Mouse (Mus musculus): ENCODE results near the gene Pcbd1. TPM values are rescaled to one million over a fixed set of nuclear protein-coding genes. Genes with fewer than 3 reads are reported as not detected.

The Pcbd1 gene
- total RNA-seq (2021): 1 to 10 TPM in 1 of 2 experiments, under 1 TPM in 1; 0.78 to 1.4 TPM

GRCm38 (mm10) chr10:61089170-61090142, at the start of gene Pcbd1:
TSS of gene Pcbd1 (plus strand) at chr10:61089331.
- no peak for DNase-seq (ENCODE audit: low spot score)
- intact Hi-C loops (cut with DNase I): no loop called here

- DNase-seq (ENCODE audit: low spot score): no peak
- intact Hi-C loops (cut with DNase I): no loop called here
Observed at GRCm38 (mm10) chr10:61039657-61040056, 49.5 kb upstream of the Pcbd1 start.

- DNase-seq (ENCODE audit: low spot score): no peak
- intact Hi-C loops (cut with DNase I): no loop called here
Observed at GRCm38 (mm10) chr10:61045081-61045480, 44.0 kb upstream of the Pcbd1 start.

DNA sequence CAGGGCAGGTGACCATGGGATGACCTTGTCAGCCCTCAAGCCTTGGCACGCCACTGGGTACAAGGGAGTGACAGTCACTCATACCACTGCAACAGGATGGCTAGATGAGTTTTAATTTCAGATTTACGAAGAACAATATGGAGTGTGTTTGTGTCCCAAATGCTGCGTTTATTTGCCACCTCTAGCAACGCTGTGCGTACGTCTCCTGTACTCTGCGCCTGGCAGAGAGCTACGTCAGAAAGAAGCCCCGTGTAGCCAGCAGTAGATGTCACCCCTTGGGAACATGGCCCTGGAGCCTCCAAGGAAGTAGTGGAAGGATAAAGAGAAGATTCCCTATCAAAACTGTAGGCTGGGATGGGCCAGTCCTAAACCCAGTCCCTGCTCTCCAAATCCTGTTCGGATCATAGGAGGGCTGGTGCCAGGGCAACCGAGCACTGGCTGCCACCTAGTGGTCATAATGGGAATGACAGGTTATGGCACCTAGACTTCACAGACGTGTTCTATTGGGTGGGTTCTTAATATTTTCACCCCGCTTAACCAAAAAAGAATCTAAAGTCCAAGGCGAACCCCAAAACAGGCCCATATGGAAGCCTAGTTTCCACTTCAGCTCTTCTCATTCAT, 37.0 kb upstream of the Pcbd1 start:
- DNase-seq (ENCODE audit: low spot score): no peak
- intact Hi-C loops (cut with DNase I): loop anchor here (1.0 kb wide), 2 partner anchors 217 to 273 kb away; no protein-coding TSS in a partner anchor

DNA sequence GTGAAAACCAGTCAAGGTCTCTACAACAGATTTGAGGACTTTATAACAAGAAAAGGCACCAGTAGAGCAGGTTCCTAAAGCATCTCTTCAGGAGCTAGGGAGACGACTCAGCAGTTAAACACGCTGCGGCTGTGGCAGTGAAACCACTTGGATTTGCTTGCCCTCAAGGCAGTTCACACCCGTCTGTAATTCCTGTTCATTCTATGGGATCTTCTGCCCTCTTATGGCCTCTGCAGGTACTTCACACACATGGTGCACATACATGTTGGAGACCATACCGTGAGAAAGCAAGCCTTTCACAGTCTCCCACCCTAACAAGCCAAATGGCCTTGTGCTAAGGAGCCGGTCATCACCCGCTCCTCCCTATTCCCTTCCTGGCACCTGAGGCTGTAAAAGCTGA, 32.5 kb upstream of the Pcbd1 start:
- intact Hi-C loops (cut with DNase I): no loop called here

DNA sequence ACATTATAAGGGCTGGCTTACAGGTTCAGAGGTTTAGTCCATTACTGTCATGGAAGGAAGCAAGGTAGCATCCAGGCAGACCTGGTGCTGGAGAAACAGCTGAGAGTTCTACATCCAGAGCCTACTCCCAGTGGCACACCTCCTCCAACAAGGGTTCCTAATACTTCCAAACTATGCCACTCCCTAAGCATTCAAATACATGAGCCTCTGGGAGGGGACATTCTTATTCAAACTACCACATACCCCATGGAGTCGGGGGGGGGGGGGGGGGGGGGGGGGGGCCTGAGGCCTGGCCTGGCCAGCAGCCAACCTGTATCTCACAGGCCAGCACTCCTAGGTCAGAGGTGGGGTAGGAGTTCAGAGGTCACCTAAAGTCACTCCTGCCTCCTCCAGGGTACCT, 30.0 kb upstream of the Pcbd1 start:
- DNase-seq (ENCODE audit: low spot score): no peak
- intact Hi-C loops (cut with DNase I): no loop called here

More for the DNA sequence above, 32.5 kb upstream of the Pcbd1 start:
- no peak for DNase-seq (ENCODE audit: low spot score)

- no peak for DNase-seq (ENCODE audit: low spot score)
- intact Hi-C loops (cut with DNase I): no loop called here
Observed at GRCm38 (mm10) chr10:61059543-61060110, 29.5 kb upstream of the Pcbd1 start.

- intact Hi-C loops (cut with DNase I): no loop called here
- DNase-seq (ENCODE audit: low spot score): no peak
Observed at GRCm38 (mm10) chr10:61063271-61063864, 25.8 kb upstream of the Pcbd1 start.

GRCm38 (mm10) chr10:61064635-61065034, 24.5 kb upstream of the Pcbd1 start:
- DNase-seq (ENCODE audit: low spot score): no peak
- intact Hi-C loops (cut with DNase I): no loop called here

- intact Hi-C loops (cut with DNase I): no loop called here
- DNase-seq (ENCODE audit: low spot score): no peak
Observed at GRCm38 (mm10) chr10:61065287-61066005, 23.7 kb upstream of the Pcbd1 start.

DNA sequence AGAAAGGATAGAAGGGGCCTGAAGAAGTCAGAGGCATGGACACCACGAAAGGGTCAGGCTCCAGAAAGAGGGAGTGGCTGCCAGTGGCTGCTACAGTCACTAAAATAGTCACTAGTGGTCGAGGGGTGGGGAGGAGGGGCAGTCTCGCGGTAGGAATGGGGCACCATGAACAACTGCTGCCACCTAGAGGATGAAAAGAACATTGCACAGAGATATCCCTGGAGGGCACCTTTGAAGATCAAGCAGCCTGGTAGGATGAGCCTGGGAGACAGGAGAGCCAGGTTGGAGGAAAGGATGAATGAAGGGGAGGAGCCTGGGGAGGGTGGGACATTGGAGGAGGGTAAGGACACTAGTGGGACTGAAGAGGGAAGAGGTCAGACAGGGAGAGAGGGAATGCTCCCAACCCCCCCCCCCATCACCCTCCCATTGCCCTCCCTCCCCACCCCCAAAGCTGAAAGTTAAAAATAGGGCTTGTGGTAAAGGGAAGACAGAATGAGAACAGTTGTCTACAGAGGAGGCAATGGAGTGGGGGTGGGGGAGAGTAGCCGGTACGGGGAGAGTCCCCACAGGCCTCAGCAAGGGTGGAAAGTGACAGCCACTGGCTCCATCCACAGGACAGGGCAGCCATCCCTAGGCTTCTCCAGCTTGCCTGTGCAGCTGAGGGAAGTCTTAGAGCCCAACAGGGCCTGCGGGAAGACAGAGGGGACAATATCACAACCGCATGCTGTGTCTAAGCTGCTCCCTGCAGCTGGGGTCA, 20.5 kb upstream of the Pcbd1 start:
- DNase-seq (ENCODE audit: low spot score): no peak
- intact Hi-C loops (cut with DNase I): no loop called here

DNA sequence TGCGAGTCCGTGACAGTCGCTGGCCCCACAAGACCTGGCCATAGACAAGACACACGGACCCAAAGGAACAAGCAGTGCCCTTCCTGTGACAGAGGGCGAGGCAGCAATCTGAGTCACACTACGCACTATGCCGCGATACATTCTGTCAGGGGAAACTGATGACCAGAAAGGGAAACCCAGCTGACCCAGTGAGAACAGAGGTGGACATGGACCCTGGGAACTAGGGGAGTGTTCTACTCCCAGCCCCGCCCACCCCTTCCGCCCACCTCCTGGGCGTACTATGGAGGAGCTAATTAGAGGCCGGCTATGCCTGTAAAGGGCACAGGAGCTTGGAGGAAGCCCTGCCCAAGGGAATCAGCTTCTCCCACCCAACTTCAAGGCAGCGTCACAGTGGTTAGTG, 19.9 kb upstream of the Pcbd1 start:
- intact Hi-C loops (cut with DNase I): no loop called here
- DNase-seq (ENCODE audit: low spot score): no peak

DNA sequence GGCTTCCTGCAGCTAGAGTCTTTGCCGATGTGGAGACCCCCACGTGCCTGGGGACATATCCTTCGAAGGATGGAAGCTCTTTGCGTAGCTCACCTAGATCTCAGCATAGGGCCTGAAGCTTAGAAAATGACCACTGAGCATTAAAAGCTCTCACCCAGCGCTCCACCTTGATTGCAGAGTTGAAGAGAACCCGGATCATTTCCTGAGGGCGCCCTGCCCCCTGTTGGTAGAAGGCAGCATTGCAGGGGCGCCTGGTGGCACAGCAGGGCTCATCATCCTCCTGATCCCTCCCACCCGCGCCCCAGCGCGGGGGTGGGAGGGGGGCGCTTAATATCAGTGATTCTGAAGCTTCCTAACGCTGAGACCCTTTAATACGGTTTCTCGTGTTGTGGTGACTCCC, 16.8 kb upstream of the Pcbd1 start:
- intact Hi-C loops (cut with DNase I): loop anchor here (1.0 kb wide), 1 partner anchor 293 kb away; no protein-coding TSS in a partner anchor
- DNase-seq (ENCODE audit: low spot score): no peak

DNA sequence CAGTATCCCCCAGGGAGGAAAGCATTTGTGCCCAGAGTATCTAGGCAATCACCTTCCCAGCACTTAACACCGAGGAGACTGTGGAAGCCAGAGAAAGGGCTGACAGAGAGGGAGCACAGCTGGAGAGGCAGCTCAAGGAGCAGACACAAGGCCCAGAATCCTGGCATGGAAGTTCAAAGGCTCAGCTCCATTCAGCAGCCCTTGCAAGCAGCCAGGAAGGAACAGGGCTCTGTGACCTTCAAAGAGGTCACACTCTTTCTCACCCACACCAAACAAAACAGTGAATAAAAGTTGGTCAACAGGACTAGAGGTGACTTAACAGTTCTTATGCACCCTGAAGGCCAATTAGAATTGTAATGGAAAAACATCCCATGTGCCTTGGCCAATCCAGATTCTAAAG, 14.5 kb upstream of the Pcbd1 start:
- intact Hi-C loops (cut with DNase I): no loop called here
- no peak for DNase-seq (ENCODE audit: low spot score)

DNA sequence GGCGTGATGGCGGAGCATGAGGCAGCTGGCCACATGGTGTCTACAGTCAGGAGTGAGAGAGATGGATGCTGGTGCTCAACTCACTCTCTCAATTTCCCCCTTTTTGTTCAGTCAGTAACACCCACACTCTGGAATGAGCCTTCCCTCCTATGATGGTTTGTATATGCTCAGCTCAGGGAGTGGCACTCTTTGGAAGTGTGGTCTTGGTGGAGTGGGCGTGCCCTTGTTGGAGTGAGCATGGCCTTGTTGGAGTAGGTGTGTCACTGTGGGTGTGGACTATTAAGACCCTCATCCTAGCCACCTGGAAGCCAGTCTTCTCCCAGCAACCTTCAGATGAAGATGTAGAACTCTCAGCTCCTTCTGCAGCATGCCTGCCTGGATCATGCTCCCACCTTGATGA, 13.5 kb upstream of the Pcbd1 start:
- DNase-seq (ENCODE audit: low spot score): no peak
- intact Hi-C loops (cut with DNase I): no loop called here

DNA sequence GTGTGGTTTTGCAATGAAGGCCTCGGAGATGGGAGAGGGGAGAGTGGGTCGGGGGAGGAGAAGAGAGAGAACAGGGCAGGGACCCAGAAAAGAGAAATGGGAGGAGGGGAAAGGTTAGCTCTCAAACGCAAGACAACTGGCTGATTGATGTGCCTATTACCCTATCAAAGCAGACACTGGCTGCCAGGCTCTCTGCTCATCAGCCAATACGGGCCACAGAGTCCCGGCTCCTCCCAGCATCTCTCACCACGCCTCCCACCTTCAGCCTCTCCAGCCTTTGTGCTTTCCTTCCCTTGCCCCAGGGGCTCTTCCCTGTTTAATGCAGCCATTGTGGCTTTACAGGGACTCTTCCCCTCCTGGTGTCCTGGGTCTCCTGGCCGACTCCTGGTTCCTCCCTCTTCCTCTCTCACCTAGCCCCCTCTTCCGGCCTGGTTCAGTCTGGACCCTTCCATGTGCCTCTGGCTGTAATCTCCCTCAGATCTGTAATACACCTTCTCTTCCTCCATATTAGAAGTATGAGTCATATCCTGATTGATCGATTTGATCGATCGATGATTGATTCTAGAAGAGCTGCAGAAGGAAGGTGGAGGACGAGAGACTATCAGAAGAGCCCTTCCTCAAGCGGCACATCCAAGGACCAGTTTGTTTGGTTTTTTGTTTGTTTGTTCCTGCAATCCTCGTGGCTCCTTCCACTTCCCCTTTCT, 8.8 kb upstream of the Pcbd1 start:
- intact Hi-C loops (cut with DNase I): no loop called here
- peak; percentile 35 for DNase-seq (ENCODE audit: low spot score)

DNA sequence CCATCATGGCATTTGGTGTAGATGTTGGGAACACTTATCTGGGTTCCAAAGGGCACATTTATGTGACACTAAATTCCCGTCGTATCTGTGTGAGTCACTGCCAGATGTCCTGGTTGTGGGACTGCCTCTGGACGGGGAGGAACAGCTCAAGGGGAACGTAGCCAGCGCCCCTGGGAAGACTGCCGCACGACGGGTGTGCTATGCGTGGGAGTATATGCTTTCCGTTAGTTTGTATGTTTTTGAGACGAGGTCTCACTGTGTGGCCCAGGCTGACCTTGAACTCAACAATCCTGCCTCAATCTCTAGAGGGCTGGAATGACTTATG, 8.2 kb upstream of the Pcbd1 start:
- intact Hi-C loops (cut with DNase I): no loop called here
- DNase-seq (ENCODE audit: low spot score): no peak

- intact Hi-C loops (cut with DNase I): no loop called here
Observed at GRCm38 (mm10) chr10:61085364-61085763, 3.8 kb upstream of the Pcbd1 start.

GRCm38 (mm10) chr10:61086502-61086901, 2.6 kb upstream of the Pcbd1 start:
- intact Hi-C loops (cut with DNase I): no loop called here
- no peak for DNase-seq (ENCODE audit: low spot score)

More at GRCm38 (mm10) chr10:61085364-61085763, 3.8 kb upstream of the Pcbd1 start:
- no peak for DNase-seq (ENCODE audit: low spot score)
